Mouse (Mus musculus): ENCODE data around the gene Ddx59. TPM values are rescaled to one million over a fixed set of nuclear protein-coding genes. Genes with fewer than 3 reads are reported as not detected.
A peak's percentile ranks its signal among the peaks of the same experiment; 100 is the strongest.

Ddx59 gene
- 16.6 and 19.5 TPM in 2 replicates for polyA plus RNA-seq (2016; fragmentation: Nextera tagmentation; extraction: Ambion mirVana)

DNA sequence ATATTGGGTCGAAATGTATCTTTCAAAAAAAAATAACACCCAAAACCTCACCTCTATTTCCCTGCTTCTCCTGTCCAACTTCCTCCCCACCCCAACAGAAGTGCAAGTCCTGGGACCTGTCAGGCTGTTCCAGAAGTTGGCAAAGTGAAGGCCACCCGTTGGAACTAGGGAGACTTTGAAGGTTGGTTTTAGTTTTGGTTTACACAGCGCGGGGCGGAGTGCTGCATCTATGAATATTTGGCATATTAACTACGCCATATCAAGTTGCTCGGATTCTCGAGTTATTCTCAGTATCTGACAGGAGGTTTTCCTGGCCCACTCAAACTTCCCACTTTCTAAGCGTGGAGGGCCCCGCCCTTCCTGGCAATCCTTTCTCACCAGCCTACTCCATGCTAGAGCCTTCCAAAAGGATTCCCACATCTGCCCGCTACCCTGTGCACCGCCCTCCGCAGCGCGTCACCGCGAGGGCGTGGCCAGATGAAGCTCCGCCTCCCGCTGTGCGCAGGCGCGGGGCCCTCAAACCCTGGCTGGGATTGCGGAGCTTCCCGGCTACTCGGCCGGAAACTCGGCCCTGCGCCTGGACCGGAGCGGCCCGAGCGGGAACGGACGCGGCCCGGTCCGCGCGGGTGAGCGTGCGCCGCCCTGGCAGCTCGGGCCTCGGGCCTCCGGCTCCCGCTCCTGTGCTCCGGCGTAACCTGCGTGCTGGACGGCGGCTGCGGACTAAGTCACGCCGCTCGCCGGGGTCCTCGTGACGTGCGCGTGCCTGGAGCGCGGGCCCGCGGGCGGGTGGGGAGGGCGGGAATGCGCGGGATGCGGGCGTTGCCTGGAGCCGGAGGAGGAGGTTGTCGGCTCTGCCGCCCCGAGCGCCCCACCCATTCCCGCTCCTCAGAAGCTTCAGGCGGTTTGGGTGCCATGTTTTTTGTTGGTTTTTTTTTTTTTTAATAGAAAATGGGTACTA lies at the start of gene Ddx59:
Gene Ddx59 (plus strand): TSS at position 474 of the 958 bp plus-strand sequence.
- no peaks in the 10 kb centered on the region for H3K4me1 ChIP-seq
- peak; percentile 99 for ATAC-seq (ENCODE audit: low FRiP score, low read depth)
- no peaks in the 10 kb centered on the region for H3K9me3 ChIP-seq
- peaks cover 9% of the 10 kb centered on the region; the same call in 1 of the 2 replicates for H3K36me3 ChIP-seq
- peak within 1 kb of the TSS; percentile 57 for H3K4me2 ChIP-seq (replicated peaks)
- no peaks in the 10 kb centered on the region for H3K27me3 ChIP-seq (replicated peaks)
- WGBS = 4% methylated on average over 78 of the region's 78 CpGs
- H3K4me3 ChIP-seq = peak within 1 kb of the TSS; percentile 57
- peak within 1 kb of the TSS; percentile 68 for H3K9ac ChIP-seq
- peak within 1 kb of the TSS; percentile 73 for H3K27ac ChIP-seq

DNA sequence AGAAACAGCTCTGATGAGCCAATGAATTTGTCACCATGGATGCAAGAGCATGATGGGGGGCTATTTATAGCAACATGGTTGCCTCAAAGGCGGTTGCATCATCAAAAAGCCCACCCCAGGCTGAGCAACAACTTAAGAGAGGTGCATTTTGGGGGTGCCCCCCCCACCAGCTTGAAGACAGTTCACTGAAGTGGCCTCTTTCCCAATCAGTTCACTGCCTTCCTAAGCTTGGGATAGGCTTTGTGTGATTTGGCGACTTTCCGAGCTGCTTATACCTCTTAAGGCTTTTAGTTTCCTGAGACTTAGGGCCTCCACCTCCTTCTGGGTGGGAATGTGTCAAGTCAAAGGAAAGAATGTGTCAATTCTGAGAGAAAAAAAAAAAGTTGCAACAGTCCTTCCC lies 49.1 kb upstream of the Ddx59 start:
- Histone ChIP-seq H3K4me1 (peaks cover 8% of the 10 kb centered on the region), H3K4me2 (replicated peaks) (no peak overlapping the region), H3K27me3 (replicated peaks) (no peaks in the 10 kb centered on the region), H3K9me3 (no peaks in the 10 kb centered on the region), H3K9ac (no peak overlapping the region), H3K4me3 (no peak overlapping the region), H3K27ac (no peak overlapping the region), H3K36me3 (no peaks in the 10 kb centered on the region)
- WGBS = 86% methylated on average over 3 of the region's 3 CpGs
- no peak for ATAC-seq (ENCODE audit: low FRiP score, low read depth)

DNA sequence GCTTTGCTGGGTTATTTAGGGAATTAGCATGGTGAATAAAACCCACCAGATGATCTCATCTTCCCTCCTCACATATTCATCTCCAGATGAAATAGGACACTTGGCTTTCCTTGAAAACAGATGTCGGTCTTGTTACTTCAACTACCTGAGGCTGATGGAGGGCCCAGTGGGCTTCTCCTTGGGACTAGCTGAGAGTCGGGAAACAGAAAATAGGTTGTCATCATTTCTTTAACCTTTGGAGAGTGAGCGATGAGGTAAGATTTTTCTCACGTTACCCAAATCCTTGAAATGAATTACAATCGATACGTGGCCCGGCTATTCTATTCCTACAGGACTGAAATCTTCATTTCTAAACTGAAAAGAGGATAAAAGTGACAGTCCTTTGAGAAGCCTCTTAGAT lies 35.8 kb upstream of the Ddx59 start:
- H3K27ac ChIP-seq = no peak overlapping the region
- H3K9ac ChIP-seq = no peak overlapping the region
- no peaks in the 10 kb centered on the region for H3K36me3 ChIP-seq
- H3K4me3 ChIP-seq = no peak overlapping the region
- H3K4me2 ChIP-seq (replicated peaks) = no peak overlapping the region
- 95% methylated on average over 7 of the region's 7 CpGs for WGBS
- H3K4me1 ChIP-seq = no peaks in the 10 kb centered on the region
- H3K27me3 ChIP-seq (replicated peaks) = no peaks in the 10 kb centered on the region
- H3K9me3 ChIP-seq = no peaks in the 10 kb centered on the region
- no peak for ATAC-seq (ENCODE audit: low FRiP score, low read depth)

GRCm38 (mm10) chr1:136380161-136380560 lies 34.9 kb upstream of the Ddx59 start:
- Histone ChIP-seq H3K27ac (no peak overlapping the region), H3K36me3 (no peaks in the 10 kb centered on the region), H3K4me1 (no peaks in the 10 kb centered on the region), H3K9ac (no peak overlapping the region), H3K4me2 (replicated peaks) (no peak overlapping the region), H3K27me3 (replicated peaks) (no peaks in the 10 kb centered on the region), H3K9me3 (no peaks in the 10 kb centered on the region), H3K4me3 (no peak overlapping the region)
- WGBS = 92% methylated on average over 4 of the region's 4 CpGs
- ATAC-seq (ENCODE audit: low FRiP score, low read depth) = no peak

DNA sequence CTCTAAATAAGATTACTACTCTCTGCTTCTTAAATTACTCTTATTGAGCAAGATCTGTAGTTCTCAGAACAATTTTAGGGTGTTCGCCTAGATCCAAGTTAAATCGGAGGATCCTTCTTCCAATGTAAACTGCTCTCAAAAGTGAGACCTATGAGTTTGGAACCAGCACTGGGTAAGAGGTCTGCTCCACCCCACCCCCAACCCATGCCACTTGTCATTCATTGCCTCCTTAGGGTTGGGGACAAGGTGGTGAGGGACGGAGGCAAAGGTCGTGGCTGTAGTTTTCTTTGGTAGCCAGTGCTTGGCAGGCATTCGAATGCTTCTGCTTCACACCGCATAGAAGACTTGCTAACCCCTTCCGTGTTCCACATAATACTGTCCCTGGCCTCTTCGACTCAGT lies 34.5 kb upstream of the Ddx59 start:
- no peak overlapping the region for H3K4me2 ChIP-seq (replicated peaks)
- H3K27me3 ChIP-seq (replicated peaks) = no peaks in the 10 kb centered on the region
- H3K36me3 ChIP-seq = no peaks in the 10 kb centered on the region
- no peak overlapping the region for H3K9ac ChIP-seq
- no peak overlapping the region for H3K4me3 ChIP-seq
- no peak overlapping the region for H3K27ac ChIP-seq
- no peaks in the 10 kb centered on the region for H3K4me1 ChIP-seq
- no peaks in the 10 kb centered on the region for H3K9me3 ChIP-seq
- 90% methylated on average over 8 of the region's 8 CpGs for WGBS
- ATAC-seq (ENCODE audit: low FRiP score, low read depth) = no peak

GRCm38 (mm10) chr1:136381169-136381568 lies 33.9 kb upstream of the Ddx59 start:
- Histone ChIP-seq H3K4me3 (no peak overlapping the region), H3K4me1 (no peaks in the 10 kb centered on the region), H3K36me3 (no peaks in the 10 kb centered on the region), H3K27me3 (replicated peaks) (no peaks in the 10 kb centered on the region), H3K4me2 (replicated peaks) (no peak overlapping the region), H3K9me3 (no peaks in the 10 kb centered on the region), H3K9ac (no peak overlapping the region), H3K27ac (no peak overlapping the region)
- WGBS = 86% methylated on average over 6 of the region's 6 CpGs
- ATAC-seq (ENCODE audit: low FRiP score, low read depth) = no peak

- Histone ChIP-seq H3K9me3 (no peaks in the 10 kb centered on the region), H3K4me1 (no peaks in the 10 kb centered on the region), H3K27ac (no peak overlapping the region), H3K36me3 (no peaks in the 10 kb centered on the region), H3K9ac (no peak overlapping the region), H3K27me3 (replicated peaks) (no peaks in the 10 kb centered on the region), H3K4me2 (replicated peaks) (no peak overlapping the region), H3K4me3 (no peak overlapping the region)
- ATAC-seq (ENCODE audit: low FRiP score, low read depth) = no peak
- 85% methylated on average over 5 of the region's 5 CpGs for WGBS
These were observed 33.5 kb upstream of the Ddx59 start for GRCm38 (mm10) chr1:136381583-136381982.

DNA sequence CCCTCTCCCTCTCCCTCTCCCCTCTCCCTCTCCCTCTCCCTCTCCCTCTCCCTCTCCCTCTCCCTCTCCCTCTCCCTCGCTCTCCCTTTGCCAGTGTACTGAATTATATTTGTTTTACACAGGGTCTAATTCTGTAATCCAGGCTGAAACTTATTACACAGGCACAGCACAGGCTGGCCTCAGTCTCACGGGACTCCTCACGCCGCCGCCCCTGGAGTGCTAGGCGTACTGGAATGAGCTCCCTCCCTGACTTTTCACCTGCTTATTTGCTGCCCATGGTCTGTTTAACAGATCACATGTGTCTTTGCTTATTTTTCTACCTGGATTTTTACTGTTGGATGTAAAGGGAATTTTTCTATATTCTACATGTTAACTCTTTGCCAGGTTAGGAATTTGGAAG lies 28.2 kb upstream of the Ddx59 start:
- Histone ChIP-seq H3K4me3 (no peak overlapping the region), H3K9ac (no peak overlapping the region), H3K36me3 (no peaks in the 10 kb centered on the region), H3K27me3 (replicated peaks) (no peaks in the 10 kb centered on the region), H3K4me2 (replicated peaks) (no peak overlapping the region), H3K4me1 (no peaks in the 10 kb centered on the region), H3K27ac (no peak overlapping the region), H3K9me3 (no peaks in the 10 kb centered on the region)
- 44% methylated on average over 6 of the region's 6 CpGs for WGBS
- no peak for ATAC-seq (ENCODE audit: low FRiP score, low read depth)

DNA sequence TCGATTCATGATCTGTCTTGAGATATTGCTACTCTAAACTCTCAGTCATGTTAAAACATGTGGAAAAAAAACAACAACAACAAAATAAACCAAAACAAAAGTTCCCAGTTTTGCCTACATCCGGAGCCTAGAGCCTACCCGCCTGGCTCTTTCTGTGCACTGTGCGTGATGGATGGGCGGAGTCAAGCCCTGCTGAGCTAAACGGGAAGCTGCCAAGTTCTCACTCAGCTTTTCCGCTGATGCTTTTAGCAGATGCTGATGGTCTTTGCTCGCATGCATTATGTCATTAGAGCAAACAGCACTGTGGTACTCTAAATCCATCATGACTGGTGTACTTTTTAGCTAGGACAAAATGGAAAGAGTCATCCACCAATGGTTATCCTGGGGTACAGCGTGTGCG lies 20.6 kb upstream of the Ddx59 start:
- no peak overlapping the region for H3K4me3 ChIP-seq

GRCm38 (mm10) chr1:136395073-136395472 lies 20.0 kb upstream of the Ddx59 start:
- Histone ChIP-seq H3K36me3 (no peaks in the 10 kb centered on the region), H3K4me1 (no peaks in the 10 kb centered on the region), H3K9me3 (no peaks in the 10 kb centered on the region), H3K27me3 (replicated peaks) (no peaks in the 10 kb centered on the region), H3K4me3 (no peak overlapping the region), H3K27ac (no peak overlapping the region), H3K4me2 (replicated peaks) (peak overlapping the region; percentile 28), H3K9ac (no peak overlapping the region)
- WGBS = 41% methylated on average over 5 of the region's 5 CpGs
- ATAC-seq (ENCODE audit: low FRiP score, low read depth) = no peak

More for the DNA sequence above, 20.6 kb upstream of the Ddx59 start:
- ATAC-seq (ENCODE audit: low FRiP score, low read depth) = no peak
- H3K36me3 ChIP-seq = no peaks in the 10 kb centered on the region
- H3K9me3 ChIP-seq = no peaks in the 10 kb centered on the region
- peak overlapping the region; percentile 28 for H3K4me2 ChIP-seq (replicated peaks)
- 42% methylated on average over 10 of the region's 10 CpGs for WGBS
- H3K9ac ChIP-seq = no peak overlapping the region
- no peak overlapping the region for H3K27ac ChIP-seq
- no peaks in the 10 kb centered on the region for H3K27me3 ChIP-seq (replicated peaks)
- no peaks in the 10 kb centered on the region for H3K4me1 ChIP-seq

GRCm38 (mm10) chr1:136401281-136401680 lies 13.8 kb upstream of the Ddx59 start:
- Histone ChIP-seq H3K27ac (no peak overlapping the region), H3K9ac (no peak overlapping the region), H3K36me3 (no peaks in the 10 kb centered on the region), H3K9me3 (no peaks in the 10 kb centered on the region), H3K4me2 (replicated peaks) (no peak overlapping the region), H3K27me3 (replicated peaks) (no peaks in the 10 kb centered on the region), H3K4me3 (no peak overlapping the region), H3K4me1 (no peaks in the 10 kb centered on the region)
- WGBS = 80% methylated on average over 8 of the region's 8 CpGs
- no peak for ATAC-seq (ENCODE audit: low FRiP score, low read depth)

DNA sequence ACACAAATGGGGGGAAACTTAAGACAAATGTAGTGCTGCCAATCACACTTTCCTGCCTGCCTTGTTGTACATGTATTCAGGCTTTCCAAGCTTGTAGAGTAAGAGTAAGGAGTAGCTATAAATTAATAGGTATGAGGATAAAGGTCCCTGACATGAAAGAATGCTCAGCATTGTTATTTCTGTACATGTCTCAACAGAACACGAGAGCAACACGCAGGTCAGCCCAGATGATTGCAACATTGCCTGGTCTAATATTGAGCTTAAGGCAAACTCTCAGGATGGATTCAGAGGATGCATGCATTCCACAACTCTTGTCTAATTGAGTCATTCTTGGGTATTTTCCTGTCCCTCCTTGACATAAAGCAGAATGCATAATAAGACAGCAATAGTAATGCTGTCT lies 5.4 kb upstream of the Ddx59 start:
- Histone ChIP-seq H3K4me2 (replicated peaks) (no peak overlapping the region), H3K36me3 (no peaks in the 10 kb centered on the region), H3K4me1 (no peaks in the 10 kb centered on the region), H3K4me3 (no peak overlapping the region), H3K27ac (no peak overlapping the region), H3K9ac (no peak overlapping the region), H3K9me3 (no peaks in the 10 kb centered on the region), H3K27me3 (replicated peaks) (no peaks in the 10 kb centered on the region)
- WGBS = 97% methylated on average over 2 of the region's 2 CpGs
- no peak for ATAC-seq (ENCODE audit: low FRiP score, low read depth)

GRCm38 (mm10) chr1:136415756-136416126 lies 670 bp downstream of the Ddx59 start:
- Histone ChIP-seq H3K36me3 (peaks cover 12% of the 10 kb centered on the region; the same call in 1 of the 2 replicates), H3K4me3 (no peak overlapping the region; the same call in 1 of the 2 replicates), H3K27ac (no peak overlapping the region), H3K9ac (no peak overlapping the region), H3K27me3 (replicated peaks) (no peaks in the 10 kb centered on the region), H3K4me2 (replicated peaks) (peak overlapping the region; percentile 57), H3K4me1 (no peaks in the 10 kb centered on the region), H3K9me3 (no peaks in the 10 kb centered on the region)
- ATAC-seq (ENCODE audit: low FRiP score, low read depth) = no peak
- 48% methylated on average over 2 of the region's 2 CpGs for WGBS

Data from neural tube, embryonic 12.5 days (tissue).